Mouse (Mus musculus) heart, postnatal 0 days (tissue): ENCODE measurements around the gene Gm37240.

ENCODE experiments used
- CTCF ChIP-seq: IDR thresholded peaks from 2 replicates; pipeline ENCODE4 v1.5.1; 2016; ENCODE audit warnings: antibody characterized with exemption, control low read depth, low read depth
- EP300 ChIP-seq: IDR thresholded peaks from 2 replicates; pipeline ENCODE4 v1.6.1; 2016; ENCODE audit warnings: antibody characterized with exemption, low read depth

DNA sequence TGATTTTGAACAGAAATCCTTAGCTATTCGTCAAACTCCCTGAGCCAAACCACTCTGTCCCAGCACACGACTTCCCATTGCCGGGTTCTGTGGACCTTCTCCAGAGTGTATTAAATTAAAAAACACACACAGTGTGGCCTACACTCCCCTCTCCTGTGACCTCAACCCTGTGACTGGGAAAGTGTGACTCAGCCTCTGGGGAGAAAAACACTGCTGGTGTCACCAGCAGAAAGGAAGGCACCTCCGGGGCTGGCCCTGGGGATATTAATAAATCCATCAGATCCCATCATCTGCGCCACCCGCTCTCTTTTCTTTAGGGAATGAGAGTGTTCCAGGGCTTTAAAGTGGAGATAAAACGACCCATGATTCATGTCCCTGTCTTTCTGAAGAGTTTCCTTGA, 823.2 kb downstream of the Gm37240 start:
- TF ChIP-seq CTCF (no peak), EP300 (no peak)
